Mouse (Mus musculus) forebrain, embryonic 11.5 days (tissue): Measurements from ENCODE around the gene Upk2. TPM values are rescaled to one million over a fixed set of nuclear protein-coding genes. Genes with fewer than 3 reads are reported as not detected.
"Not testable (repeated sequence)": the region's sequence is repeated elsewhere in the genome, so short reads cannot be mapped to it uniquely, and the experiment has no call there.

Experiments
- ATAC-seq: fragments of 200-750 bp; cut with Nextera tagmentation; replicated peaks from 2 replicates; pipeline ENCODE4 v1.8.0; 2017; ENCODE audit warnings: moderate TSS enrichment; ENCODE audit not compliant: low FRiP score
- DNase-seq: peaks from one replicate; pipeline ENCODE4 v3.0.0-alpha.2; 2017; ENCODE audit warnings: low spot score
- H3K27ac ChIP-seq: fragments of 300-500 bp; sonication (generic); 2 replicates; pipeline ENCODE4 v1.5.1; 2014; ENCODE audit warnings: low read depth, low read length
- H3K27me3 ChIP-seq: fragments of 300-500 bp; sonication (generic); 2 replicates; pipeline ENCODE4 v1.6.1; 2014; ENCODE audit warnings: mild to moderate bottlenecking, low read length, mixed read lengths; ENCODE audit not compliant: control insufficient read depth, insufficient read depth
- H3K36me3 ChIP-seq: fragments of 300-500 bp; sonication (generic); 2 replicates; pipeline ENCODE4 v1.6.1; 2014; ENCODE audit warnings: mild to moderate bottlenecking, low read length, moderate library complexity, mixed read lengths; ENCODE audit not compliant: control insufficient read depth, insufficient read depth
- H3K4me1 ChIP-seq: fragments of 300-500 bp; sonication (generic); replicated peaks from 2 replicates; pipeline ENCODE4 v1.6.1; 2014; ENCODE audit warnings: low read length, mixed read lengths; ENCODE audit not compliant: control insufficient read depth, insufficient read depth
- H3K4me2 ChIP-seq: fragments of 300-500 bp; sonication (generic); 2 replicates; pipeline ENCODE4 v1.6.1; 2014; ENCODE audit warnings: low read depth, mild to moderate bottlenecking, low read length, moderate library complexity, mixed read lengths; ENCODE audit not compliant: severe bottlenecking
- H3K4me3 ChIP-seq: fragments of 300-500 bp; sonication (generic); 2 replicates; pipeline ENCODE4 v1.5.1; 2014; ENCODE audit warnings: low read depth, low read length
- H3K9ac ChIP-seq: fragments of 300-500 bp; sonication (generic); 2 replicates; pipeline ENCODE4 v1.6.1; 2014; ENCODE audit warnings: low read length
- H3K9me3 ChIP-seq: fragments of 300-500 bp; sonication (generic); 2 replicates; pipeline ENCODE4 v1.6.1; 2016; ENCODE audit warnings: low read length, mixed read lengths; ENCODE audit not compliant: control insufficient read depth
- WGBS: fragments of 180-500 bp; shearing (Covaris S2); extraction: QIAGEN DNeasy Blood & Tissue Kit; methylation state at CpG from one replicate; pipeline ENCODE4 v1.1.7; 2014; 5-methylcytosine and 5-hydroxymethylcytosine counted together
- polyA plus RNA-seq: library from polyadenylated mRNA; unstranded; fragments of >200 nt; fragmentation: Nextera tagmentation; extraction: Ambion mirVana; gene quantifications from 2 replicates; pipeline ENCODE4 v1.2.1, GENCODE M21; 2014

Upk2 gene
- polyA plus RNA-seq, 1 experiment from 2014 or later: not detected

GRCm38 (mm10) chr9:44420280-44420898 is 34.4 kb downstream of the Upk2 start:
- H3K4me2 ChIP-seq: no peak overlapping the region
- no peaks in the 10 kb centered on the region for H3K9me3 ChIP-seq
- no peak for ATAC-seq
- no peaks in the 10 kb centered on the region for H3K27me3 ChIP-seq
- H3K36me3 ChIP-seq: peaks cover 3% of the 10 kb centered on the region; the same call in 1 of the 2 replicates
- DNase-seq: no peak
- no peak overlapping the region for H3K4me3 ChIP-seq
- no peak overlapping the region for H3K9ac ChIP-seq
- 0 out of 2 replicates have a peak, but pooled peaks cover 2% of the 10 kb centered on the region for H3K4me1 ChIP-seq
- no peak overlapping the region for H3K27ac ChIP-seq
- 76% methylated on average over 5 of the region's 5 CpGs for WGBS

- not testable (repeated sequence) for H3K9me3 ChIP-seq, H3K4me2 ChIP-seq, H3K4me1 ChIP-seq, H3K27ac ChIP-seq, ATAC-seq, H3K36me3 ChIP-seq, H3K9ac ChIP-seq, H3K4me3 ChIP-seq, DNase-seq, H3K27me3 ChIP-seq
- WGBS: 95% methylated on average over 9 of the region's 9 CpGs
Observed at GRCm38 (mm10) chr9:44419730-44420129, 35.0 kb downstream of the Upk2 start.

- ATAC-seq (no peak), DNase-seq (no peak)
- no peaks in the 10 kb centered on the region for H3K9me3 ChIP-seq
- H3K9ac ChIP-seq: peak within 1 kb of the TSS; percentile 63
- 82% methylated on average over 14 of the region's 14 CpGs for WGBS
- H3K4me2 ChIP-seq: peak within 1 kb of the TSS; percentile 92
- peaks cover 3% of the 10 kb centered on the region; the same call in 1 of the 2 replicates for H3K36me3 ChIP-seq
- peak within 1 kb of the TSS; percentile 20; the same call in 1 of the 2 replicates for H3K27ac ChIP-seq
- H3K4me1 ChIP-seq: 0 out of 2 replicates have a peak, but pooled peaks cover 2% of the 10 kb centered on the region
- peak within 1 kb of the TSS; percentile 69 for H3K4me3 ChIP-seq
- H3K27me3 ChIP-seq: no peaks in the 10 kb centered on the region
Observed at GRCm38 (mm10) chr9:44418519-44419385, 36.0 kb downstream of the Upk2 start, which contains the start of gene Ccdc84. Gene Ccdc84 (minus strand): TSS chr9:44418569.

GRCm38 (mm10) chr9:44417892-44418363 is 36.8 kb downstream of the Upk2 start:
- 0 out of 2 replicates have a peak, but pooled peaks cover 2% of the 10 kb centered on the region for H3K4me1 ChIP-seq
- ATAC-seq (peak; percentile 90), DNase-seq (peak; percentile 95)
- peak overlapping the region; percentile 20; the same call in 1 of the 2 replicates for H3K27ac ChIP-seq
- H3K36me3 ChIP-seq: peaks cover 6% of the 10 kb centered on the region; the same call in 1 of the 2 replicates
- WGBS: 1% methylated on average over 38 of the region's 38 CpGs
- H3K4me2 ChIP-seq: peak overlapping the region; percentile 92
- H3K4me3 ChIP-seq: peak overlapping the region; percentile 69
- no peaks in the 10 kb centered on the region for H3K27me3 ChIP-seq
- H3K9ac ChIP-seq: peak overlapping the region; percentile 63
- no peaks in the 10 kb centered on the region for H3K9me3 ChIP-seq

- peak overlapping the region; percentile 63 for H3K9ac ChIP-seq
- 7% methylated on average over 26 of the region's 26 CpGs for WGBS
- peak overlapping the region; percentile 92 for H3K4me2 ChIP-seq
- no peaks in the 10 kb centered on the region for H3K27me3 ChIP-seq
- no peak overlapping the region for H3K27ac ChIP-seq
- peak; percentile 71; the same call in 1 of the 2 replicates for ATAC-seq
- no peak for DNase-seq
- peak overlapping the region; percentile 69 for H3K4me3 ChIP-seq
- H3K36me3 ChIP-seq: peaks cover 6% of the 10 kb centered on the region; the same call in 1 of the 2 replicates
- H3K9me3 ChIP-seq: no peaks in the 10 kb centered on the region
- H3K4me1 ChIP-seq: 0 out of 2 replicates have a peak, but pooled peaks cover 2% of the 10 kb centered on the region
Observed at GRCm38 (mm10) chr9:44417156-44417891, 37.5 kb downstream of the Upk2 start.

- WGBS: 95% methylated on average over 2 of the region's 2 CpGs
- no peak overlapping the region for H3K4me2 ChIP-seq
- no peak overlapping the region for H3K27ac ChIP-seq
- H3K4me1 ChIP-seq: peaks cover 7% of the 10 kb centered on the region; the same call in 1 of the 2 replicates
- H3K9ac ChIP-seq: no peak overlapping the region
- H3K27me3 ChIP-seq: no peaks in the 10 kb centered on the region
- H3K9me3 ChIP-seq: no peaks in the 10 kb centered on the region
- ATAC-seq (no peak), DNase-seq (no peak)
- peaks cover 23% of the 10 kb centered on the region; the same call in 1 of the 2 replicates for H3K36me3 ChIP-seq
- no peak overlapping the region for H3K4me3 ChIP-seq
Observed at GRCm38 (mm10) chr9:44412781-44413180, 42.0 kb downstream of the Upk2 start.

GRCm38 (mm10) chr9:44412306-44412705 is 42.5 kb downstream of the Upk2 start:
- Histone ChIP-seq H3K27me3 (no peaks in the 10 kb centered on the region), H3K4me1 (peaks cover 7% of the 10 kb centered on the region; the same call in 1 of the 2 replicates), H3K9ac (no peak overlapping the region), H3K27ac (no peak overlapping the region), H3K4me3 (no peak overlapping the region), H3K36me3 (peaks cover 23% of the 10 kb centered on the region; the same call in 1 of the 2 replicates), H3K9me3 (no peaks in the 10 kb centered on the region), H3K4me2 (no peak overlapping the region)
- DNase-seq (no peak), ATAC-seq (no peak)
- 89% methylated on average over 4 of the region's 4 CpGs for WGBS
